Mouse (Mus musculus) small intestine, adult 2 months (tissue): ENCODE results near the gene Mllt1. TPM values are rescaled to one million over a fixed set of nuclear protein-coding genes. Genes with fewer than 3 reads are reported as not detected.

Source experiments
- H3K27ac ChIP-seq: fragments of 200-500 bp; 2 replicates; pipeline ENCODE4 v1.5.1; 2012; ENCODE audit warnings: low read depth, low read length, control low read depth, inconsistent platforms; ENCODE audit not compliant: insufficient read depth
- H3K27me3 ChIP-seq: fragments of 200-500 bp; 2 replicates; pipeline ENCODE4 v1.6.1; 2012; ENCODE audit warnings: mild to moderate bottlenecking, moderate library complexity, low read length, inconsistent platforms; ENCODE audit not compliant: control insufficient read depth, insufficient read depth
- H3K36me3 ChIP-seq: fragments of 200-500 bp; 2 replicates; pipeline ENCODE4 v1.6.1; 2012; ENCODE audit warnings: mild to moderate bottlenecking, low read length, control low read depth, inconsistent platforms; ENCODE audit not compliant: control insufficient read depth, insufficient read depth
- H3K4me1 ChIP-seq: fragments of 200-500 bp; 2 replicates; pipeline ENCODE4 v1.6.1; 2012; ENCODE audit warnings: low read length, inconsistent platforms, mixed read lengths; ENCODE audit not compliant: control insufficient read depth, insufficient read depth, insufficient read length
- H3K4me3 ChIP-seq: fragments of 200-500 bp; 2 replicates; pipeline ENCODE4 v1.5.1; 2012; ENCODE audit warnings: low read depth, mild to moderate bottlenecking, control low read depth, inconsistent platforms, low read length, moderate library complexity
- CTCF ChIP-seq: fragments of 200-500 bp; IDR thresholded peaks from 2 replicates; pipeline ENCODE4 v1.5.1; 2012; ENCODE audit warnings: low read depth, mild to moderate bottlenecking, control low read depth, inconsistent platforms, low read length, moderate library complexity, mixed read lengths; ENCODE audit not compliant: insufficient replicate concordance, insufficient read length; ENCODE audit errors: extremely low read depth
- POLR2A ChIP-seq: fragments of 200-500 bp; IDR thresholded peaks from 2 replicates; pipeline ENCODE4 v1.6.1; 2012; ENCODE audit warnings: low read depth, mild to moderate bottlenecking, control low read depth, inconsistent platforms, low read length, moderate library complexity
- WGBS: fragments of 180-500 bp; shearing (Covaris S2); methylation state at CpG from one replicate; pipeline ENCODE4 v1.1.7; 2018; 5-methylcytosine and 5-hydroxymethylcytosine counted together
- polyA plus RNA-seq: library from polyadenylated mRNA; depleted of rRNA; stranded (reverse); fragments of >200 nt; gene quantifications from 2 replicates; pipeline ENCODE4 v1.2.3, GENCODE M21; 2012; rRNA removed

The Mllt1 gene
- polyA plus RNA-seq, 1 experiment = 46.3 TPM

- Histone ChIP-seq H3K27ac (no peak overlapping the region), H3K4me3 (no peak overlapping the region), H3K36me3 (no peaks in the 10 kb centered on the region), H3K4me1 (no peaks in the 10 kb centered on the region), H3K27me3 (no peaks in the 10 kb centered on the region)
- TF ChIP-seq POLR2A (no peak), CTCF (no peak)
- 78% methylated on average over 3 of the region's 3 CpGs for WGBS
Observed at GRCm38 (mm10) chr17:56855421-56855820, 79.8 kb downstream of the Mllt1 start.

DNA sequence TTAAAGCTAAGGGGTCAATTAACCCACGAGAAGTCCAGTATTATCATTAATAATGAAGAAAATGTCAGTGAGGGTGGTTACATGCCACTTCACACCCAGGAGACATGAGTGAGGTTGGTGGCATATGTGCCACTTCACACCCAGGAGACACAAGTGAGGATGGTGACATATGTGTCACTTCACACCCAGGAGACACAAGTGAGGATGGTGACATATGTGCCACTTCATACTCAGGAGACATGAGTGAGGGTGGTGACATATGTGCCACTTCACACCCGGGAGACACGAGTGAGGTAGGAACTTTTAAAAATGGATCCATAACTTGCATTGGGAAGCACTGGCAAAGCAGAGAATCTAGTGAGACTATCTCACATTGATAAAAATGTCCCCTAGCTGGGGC, 84.0 kb downstream of the Mllt1 start:
- Histone ChIP-seq H3K27me3 (no peaks in the 10 kb centered on the region), H3K27ac (no peak overlapping the region), H3K4me1 (no peaks in the 10 kb centered on the region), H3K4me3 (no peak overlapping the region), H3K36me3 (no peaks in the 10 kb centered on the region)
- 74% methylated on average over 3 of the region's 3 CpGs for WGBS
- TF ChIP-seq POLR2A = no peak
- TF ChIP-seq CTCF = no peak

DNA sequence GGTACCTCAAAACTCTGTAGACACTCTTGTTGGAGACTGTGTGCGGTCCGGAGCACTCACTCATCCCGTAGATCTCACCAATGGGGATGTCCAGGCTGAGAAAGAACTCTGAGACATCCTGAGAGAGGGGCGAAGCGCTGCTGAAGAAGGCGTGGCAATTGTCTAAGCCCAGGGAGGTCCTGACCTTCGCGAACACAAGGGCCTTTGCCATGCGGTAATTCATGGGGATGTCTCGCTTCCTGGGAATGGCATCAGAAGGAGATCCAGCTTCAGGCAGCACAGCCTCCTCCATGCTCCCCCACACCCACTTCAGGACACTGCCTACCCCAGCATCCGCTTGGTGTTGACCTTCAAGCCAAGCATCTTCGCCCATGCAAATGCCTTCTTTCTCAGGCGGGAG, 85.5 kb downstream of the Mllt1 start:
- no peaks in the 10 kb centered on the region for H3K27me3 ChIP-seq
- H3K36me3 ChIP-seq = no peaks in the 10 kb centered on the region
- H3K4me3 ChIP-seq = no peak overlapping the region
- 83% methylated on average over 13 of the region's 13 CpGs for WGBS
- TF ChIP-seq CTCF (no peak), POLR2A (no peak)
- no peak overlapping the region for H3K27ac ChIP-seq
- no peaks in the 10 kb centered on the region for H3K4me1 ChIP-seq

GRCm38 (mm10) chr17:56848785-56849184, 86.4 kb downstream of the Mllt1 start:
- WGBS = 71% methylated on average over 5 of the region's 5 CpGs
- H3K4me1 ChIP-seq = no peaks in the 10 kb centered on the region
- no peaks in the 10 kb centered on the region for H3K27me3 ChIP-seq
- H3K36me3 ChIP-seq = no peaks in the 10 kb centered on the region
- no peak overlapping the region for H3K27ac ChIP-seq
- no peak overlapping the region for H3K4me3 ChIP-seq
- TF ChIP-seq POLR2A = no peak
- TF ChIP-seq CTCF = no peak

GRCm38 (mm10) chr17:56843678-56844077, 91.5 kb downstream of the Mllt1 start:
- Histone ChIP-seq H3K4me3 (no peak overlapping the region), H3K27me3 (no peaks in the 10 kb centered on the region), H3K4me1 (no peaks in the 10 kb centered on the region), H3K27ac (no peak overlapping the region), H3K36me3 (no peaks in the 10 kb centered on the region)
- TF ChIP-seq POLR2A (no peak), CTCF (no peak)
- 82% methylated on average over 5 of the region's 5 CpGs for WGBS

Other genes with a start within 250 kb of the Mllt1 start
- gene Ndufa11, start 217.6 kb downstream of the Mllt1 start, polyA plus RNA-seq = 662 and 1,009 TPM in 2 replicates
- 13.2 and 18.0 TPM in 2 replicates for gene Vmac, start 217.4 kb downstream of the Mllt1 start, polyA plus RNA-seq
- 34.9 and 36.8 TPM in 2 replicates for gene Nrtn, start 177.9 kb downstream of the Mllt1 start, polyA plus RNA-seq
- 32.1 and 55.6 TPM in 2 replicates for gene Dus3l, start 170.7 kb downstream of the Mllt1 start, polyA plus RNA-seq
- 2.0 and 3.7 TPM in 2 replicates for gene Prr22, start 165.2 kb downstream of the Mllt1 start, polyA plus RNA-seq
- gene Rfx2, start 104.4 kb downstream of the Mllt1 start, polyA plus RNA-seq = 7.7 and 15.4 TPM in 2 replicates
- gene Acsbg2, start 61.0 kb downstream of the Mllt1 start, polyA plus RNA-seq = not detected in 2 replicates
- not detected in 2 replicates for gene 1700061G19Rik, start 59.9 kb downstream of the Mllt1 start, polyA plus RNA-seq
- 9.0 and 28.9 TPM in 2 replicates for gene Acer1, start 46.7 kb upstream of the Mllt1 start, polyA plus RNA-seq
- gene Clpp, start 54.9 kb upstream of the Mllt1 start, polyA plus RNA-seq = 86.2 and 132 TPM in 2 replicates
- gene Alkbh7, start 61.9 kb upstream of the Mllt1 start, polyA plus RNA-seq = 40.8 and 63.7 TPM in 2 replicates
- gene Pspn, start 64.6 kb upstream of the Mllt1 start, polyA plus RNA-seq = not detected in 2 replicates
- 17.1 and 43.5 TPM in 2 replicates for gene Gtf2f1, start 75.9 kb upstream of the Mllt1 start, polyA plus RNA-seq
- not detected in 2 replicates for gene Gm17949, start 76.1 kb upstream of the Mllt1 start, polyA plus RNA-seq
- 32.3 and 66.4 TPM in 2 replicates for gene Khsrp, start 96.1 kb upstream of the Mllt1 start, polyA plus RNA-seq
- not detected in 2 replicates for gene Slc25a41, start 106.2 kb upstream of the Mllt1 start, polyA plus RNA-seq
- gene Crb3, start 123.7 kb upstream of the Mllt1 start, polyA plus RNA-seq = 184 and 395 TPM in 2 replicates
- 13.3 and 14.3 TPM in 2 replicates for gene Slc25a23, start 124.4 kb upstream of the Mllt1 start, polyA plus RNA-seq
- gene Dennd1c, start 143.1 kb upstream of the Mllt1 start, polyA plus RNA-seq = 9.1 and 13.6 TPM in 2 replicates
- gene Tubb4a, start 152.4 kb upstream of the Mllt1 start, polyA plus RNA-seq = 3.3 TPM in 2 replicates
- 2.3 and 2.6 TPM in 2 replicates for gene Tnfsf9, start 169.9 kb upstream of the Mllt1 start, polyA plus RNA-seq
- not detected in 2 replicates for gene Cd70, start 214.4 kb upstream of the Mllt1 start, polyA plus RNA-seq